Mouse (Mus musculus): ENCODE results near the gene Prox1.

DNA sequence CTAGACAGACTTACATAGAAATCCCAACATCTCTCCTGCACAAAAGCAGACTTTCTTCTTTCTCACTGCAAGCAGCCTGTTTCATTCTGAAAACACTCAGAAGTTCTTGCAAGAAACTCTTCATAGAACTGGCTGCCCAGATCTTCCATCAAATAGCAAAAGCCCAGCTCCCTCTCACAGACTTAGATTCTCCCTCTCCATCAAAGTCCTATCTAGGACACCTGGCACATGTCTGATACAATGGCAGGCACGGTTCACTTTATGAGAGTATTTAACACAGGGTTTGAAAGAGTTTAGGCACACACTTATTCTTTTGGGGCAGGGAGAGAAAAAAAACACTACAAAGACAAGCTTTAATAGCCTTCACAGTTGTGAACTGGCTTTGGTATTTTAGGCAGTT, 2.9 kb downstream of the Prox1 start:
- TF ChIP-seq CTCF (IDR thresholded peaks at IDR 0.05; ENCODE audit: extremely low read depth, insufficient read length, insufficient replicate concordance, low read depth, low read length) (no peak), POLR2A (IDR thresholded peaks at IDR 0.05; ENCODE audit: low read depth, low read length) (no peak)
